Mouse (Mus musculus): ENCODE measurements around the gene Rptn. TPM values are rescaled to one million over a fixed set of nuclear protein-coding genes. Genes with fewer than 3 reads are reported as not detected.

The Rptn gene
- polyA plus RNA-seq (2015; fragmentation: Nextera tagmentation; extraction: Ambion mirVana) = 0.02 TPM in 1 of 2 replicates, not detected in the other

DNA sequence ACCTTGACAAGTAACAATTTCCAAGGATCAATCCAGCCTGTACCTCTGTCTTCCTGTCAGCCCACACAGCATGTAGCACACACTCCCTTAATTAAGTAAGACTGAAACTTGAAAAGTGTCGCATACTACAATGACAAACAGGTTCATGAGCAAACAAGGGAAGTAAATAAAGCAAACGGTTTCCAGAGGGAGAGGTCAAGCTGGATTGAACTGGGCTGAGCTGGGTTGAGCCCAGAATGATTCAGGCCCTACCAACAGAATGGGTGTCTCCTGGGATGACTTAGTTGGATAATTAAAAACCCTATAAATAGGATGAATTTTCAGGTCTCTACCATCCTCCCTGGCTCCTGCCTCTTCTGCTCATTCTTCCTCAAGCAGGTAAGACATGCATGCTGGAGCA lies at the start of gene Rptn:
Gene Rptn, plus strand, starts transcription at position 334 of the 400 bp plus-strand sequence.

DNA sequence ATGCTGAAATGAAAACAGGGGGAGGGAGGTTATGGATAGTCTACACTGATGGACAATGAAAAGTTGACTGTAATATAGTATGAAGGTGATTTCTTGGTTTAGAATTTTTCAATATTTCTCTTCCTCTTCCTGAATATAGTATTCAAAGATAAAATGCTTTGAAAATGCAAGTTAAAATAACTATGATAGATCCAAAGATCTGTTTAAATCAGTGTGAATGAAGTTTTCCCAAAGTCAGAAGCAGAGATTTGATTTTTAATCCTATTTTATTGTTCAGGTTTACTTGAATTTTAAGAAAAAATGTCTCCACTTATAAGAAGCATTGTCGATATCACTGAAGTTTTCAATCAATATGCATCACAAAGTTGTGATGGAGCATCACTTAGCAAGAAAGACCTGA lies 48.5 kb downstream of the Rptn start, which contains the start of gene Tchh:
Gene Tchh, plus strand, starts transcription at position 301 of the 400 bp plus-strand sequence.

Other genes starting within 250 kb of the Rptn start
- gene Crnn, start 248.9 kb upstream of the Rptn start, polyA plus RNA-seq (2015; fragmentation: Nextera tagmentation; extraction: Ambion mirVana) = not detected in 2 replicates
- not detected in 2 replicates for gene Flg2, start 196.4 kb upstream of the Rptn start, polyA plus RNA-seq (2015; fragmentation: Nextera tagmentation; extraction: Ambion mirVana)
- gene Flg, start 120.2 kb upstream of the Rptn start, polyA plus RNA-seq (2015; fragmentation: Nextera tagmentation; extraction: Ambion mirVana) = 0.15 TPM in 1 of 2 replicates, not detected in the other
- gene Hrnr, start 74.0 kb upstream of the Rptn start, polyA plus RNA-seq (2015; fragmentation: Nextera tagmentation; extraction: Ambion mirVana) = not detected in 2 replicates
- 0.14 and 0.17 TPM in 2 replicates for gene Tchh, start 48.6 kb downstream of the Rptn start, polyA plus RNA-seq (2015; fragmentation: Nextera tagmentation; extraction: Ambion mirVana)
- gene Tchhl1, start 75.1 kb downstream of the Rptn start, polyA plus RNA-seq (2015; fragmentation: Nextera tagmentation; extraction: Ambion mirVana) = not detected in 2 replicates
- gene S100a11, start 126.8 kb downstream of the Rptn start, polyA plus RNA-seq (2015; fragmentation: Nextera tagmentation; extraction: Ambion mirVana) = 860 and 1,069 TPM in 2 replicates
- gene S100a10, start 161.4 kb downstream of the Rptn start, polyA plus RNA-seq (2015; fragmentation: Nextera tagmentation; extraction: Ambion mirVana) = 135 and 145 TPM in 2 replicates